Mouse (Mus musculus): ENCODE results near the gene Disp2.

The Disp2 gene

GRCm38 (mm10) chr2:118789501-118789900, 10.0 kb downstream of the Disp2 start:
- no peak for DNase-seq (ENCODE audit: low spot score in 2 of 2)

GRCm38 (mm10) chr2:118790221-118790550, 10.7 kb downstream of the Disp2 start:
- no peak for DNase-seq (ENCODE audit: low spot score in 2 of 2)

GRCm38 (mm10) chr2:118790551-118791525, 11.3 kb downstream of the Disp2 start:
- peak; percentile 10 to 21 for DNase-seq (ENCODE audit: low spot score in 2 of 2)

GRCm38 (mm10) chr2:118791591-118792258, 12.2 kb downstream of the Disp2 start:
- no peak for DNase-seq (ENCODE audit: low spot score in 2 of 2)

- no peak for DNase-seq (ENCODE audit: low spot score in 2 of 2)
Observed at GRCm38 (mm10) chr2:118792259-118792613, 12.7 kb downstream of the Disp2 start.

- no peak for DNase-seq (ENCODE audit: low spot score in 2 of 2)
Observed at GRCm38 (mm10) chr2:118793636-118794035, 14.1 kb downstream of the Disp2 start.

GRCm38 (mm10) chr2:118802542-118803118, 23.1 kb downstream of the Disp2 start:
- no peak for DNase-seq (ENCODE audit: low spot score in 2 of 2)

- DNase-seq (ENCODE audit: low spot score in 2 of 2): peak in 1 of 2 experiments; percentile 43
Observed at GRCm38 (mm10) chr2:118804474-118804873, 25.0 kb downstream of the Disp2 start.

GRCm38 (mm10) chr2:118805137-118805536, 25.6 kb downstream of the Disp2 start:
- DNase-seq (ENCODE audit: low spot score in 2 of 2): no peak

GRCm38 (mm10) chr2:118805756-118806155, 26.2 kb downstream of the Disp2 start:
- no peak for DNase-seq (ENCODE audit: low spot score in 2 of 2)

- no peak for DNase-seq (ENCODE audit: low spot score in 2 of 2)
Observed at GRCm38 (mm10) chr2:118806860-118807259, 27.3 kb downstream of the Disp2 start.

- no peak for DNase-seq (ENCODE audit: low spot score in 2 of 2)
Observed at GRCm38 (mm10) chr2:118810861-118811260, 31.3 kb downstream of the Disp2 start.

GRCm38 (mm10) chr2:118812724-118813123, 33.2 kb downstream of the Disp2 start:
- no peak for DNase-seq (ENCODE audit: low spot score in 2 of 2)

GRCm38 (mm10) chr2:118813981-118814836, 34.7 kb downstream of the Disp2 start, which contains the start of gene Knstrn:
Knstrn (plus strand) TSS chr2:118814003.
- DNase-seq (ENCODE audit: low spot score in 2 of 2): peak; percentile 77 to 79

GRCm38 (mm10) chr2:118822800-118823199, 43.3 kb downstream of the Disp2 start:
- no peak for DNase-seq (ENCODE audit: low spot score in 2 of 2)

GRCm38 (mm10) chr2:118824396-118824795, 44.9 kb downstream of the Disp2 start:
- no peak for DNase-seq (ENCODE audit: low spot score in 2 of 2)

- no peak for DNase-seq (ENCODE audit: low spot score in 2 of 2)
Observed at GRCm38 (mm10) chr2:118829096-118829495, 49.6 kb downstream of the Disp2 start.

GRCm38 (mm10) chr2:118834061-118834460, 54.5 kb downstream of the Disp2 start:
- DNase-seq (ENCODE audit: low spot score in 2 of 2): no peak

- DNase-seq (ENCODE audit: low spot score in 2 of 2): no peak
Observed at GRCm38 (mm10) chr2:118835115-118835514, 55.6 kb downstream of the Disp2 start.

- DNase-seq (ENCODE audit: low spot score in 2 of 2): no peak
Observed at GRCm38 (mm10) chr2:118838330-118838729, 58.8 kb downstream of the Disp2 start.

GRCm38 (mm10) chr2:118841186-118841585, 61.7 kb downstream of the Disp2 start:
- DNase-seq (ENCODE audit: low spot score in 2 of 2): no peak

- DNase-seq (ENCODE audit: low spot score in 2 of 2): no peak
Observed at GRCm38 (mm10) chr2:118841774-118842173, 62.3 kb downstream of the Disp2 start.
